Mouse (Mus musculus) left cerebral cortex, adult 2 months (tissue): Measurements from ENCODE around the gene Cds1. TPM values are rescaled to one million over a fixed set of nuclear protein-coding genes. Genes with fewer than 3 reads are reported as not detected.

Source experiments
- DNase-seq, 2 experiments: peaks; one replicate each; pipeline ENCODE4 v3.0.0; 2021 to 2022; ENCODE audit warnings: low spot score in 2 of 2, mixed read lengths in 1 of 2; ENCODE audit errors: extremely low spot score in 1 of 2
- H3K27ac ChIP-seq: fragments of 200-600 bp; 2 replicates; pipeline ENCODE4 v1.8.1; 2022
- H3K4me3 ChIP-seq: fragments of 200-600 bp; 2 replicates; pipeline ENCODE4 v1.8.1; 2022
- CTCF ChIP-seq: fragments of 200-600 bp; IDR thresholded peaks from 2 replicates; pipeline ENCODE4 v1.8.1; 2022; ENCODE audit warnings: antibody characterized with exemption, mild to moderate bottlenecking, moderate library complexity
- intact Hi-C: fragments of 180-260 bp; cut with DNase I; formaldehyde crosslinking; loops from one replicate; pipeline ENCODE4 v1.15.1; 2025
- total RNA-seq, 2 experiments: library from RNA; stranded (reverse); gene quantifications; 2 replicates each; pipeline ENCODE4 v1.2.3; 2021

Gene Cds1
- total RNA-seq, 2 experiments from 2014 or later, result 93.3 to 95.7 TPM

GRCm38 (mm10) chr5:101861786-101862571 is 97.0 kb downstream of the Cds1 start:
- intact Hi-C loops, result no loop called here
- Histone ChIP-seq H3K27ac (no peak overlapping the region), H3K4me3 (no peak overlapping the region)
- no peak for TF ChIP-seq CTCF
- no peak for DNase-seq

GRCm38 (mm10) chr5:101862651-101863050 is 97.7 kb downstream of the Cds1 start:
- Histone ChIP-seq H3K4me3 (no peak overlapping the region), H3K27ac (no peak overlapping the region)
- intact Hi-C loops, result no loop called here
- DNase-seq, result no peak
- no peak; the same call in 1 of the 2 replicates for TF ChIP-seq CTCF

- no peak for TF ChIP-seq CTCF
- DNase-seq, result no peak
- no peak overlapping the region for H3K27ac ChIP-seq
- no peak overlapping the region for H3K4me3 ChIP-seq
- intact Hi-C loops, result no loop called here
These were observed 99.0 kb downstream of the Cds1 start for GRCm38 (mm10) chr5:101863946-101864345.

GRCm38 (mm10) chr5:101866722-101867121 is 101.8 kb downstream of the Cds1 start:
- H3K4me3 ChIP-seq, result no peak overlapping the region
- no peak overlapping the region for H3K27ac ChIP-seq
- DNase-seq, result no peak
- no peak for TF ChIP-seq CTCF
- intact Hi-C loops, result no loop called here

Other genes with a start within 250 kb of the Cds1 start
- under 1 TPM; 0.12 to 0.20 TPM for gene Nkx6-1, start 100.1 kb upstream of the Cds1 start, total RNA-seq